In the genomic region with DNA sequence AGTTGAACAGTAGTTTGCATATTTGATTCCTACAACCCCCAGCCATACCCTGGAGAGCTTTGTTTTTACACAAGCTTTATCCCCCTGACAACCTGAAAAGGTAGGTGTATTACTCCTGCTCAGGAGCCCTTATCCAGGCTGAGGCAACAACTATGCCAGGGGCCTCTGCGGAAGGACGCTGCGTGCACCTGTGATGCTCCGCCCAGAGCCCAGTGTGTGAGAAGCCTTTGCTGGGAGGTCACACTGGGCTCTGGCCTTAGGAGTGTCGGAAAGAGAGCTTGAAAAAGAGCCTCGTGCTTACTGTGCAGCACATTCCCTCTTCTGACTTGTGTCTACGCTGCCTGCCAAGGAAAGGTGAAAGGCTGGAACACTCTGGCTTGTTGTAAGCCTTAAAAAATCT, we compare ENCODE assay signal across 10 mouse cellular contexts. TPM values are rescaled to one million over a fixed set of nuclear protein-coding genes. Genes with fewer than 3 reads are reported as not detected.
DNase-seq lines count a peak whose midpoint lies in the region; ATAC-seq and TF ChIP-seq lines count a peak whose summit lies in the region.
"Had no signal": no experiment of that assay in that cellular context is flagged by ENCODE, and none has a peak within 500 bp of the region (broad histone marks: within the 10 kb centered on the region; RNA-seq: fewer than 3 reads in every experiment).

No protein-coding gene starts in this region.

- no peak overlapping the region for H3K27ac ChIP-seq in liver, adult 2 months (replicated peaks; ENCODE audit: insufficient read depth, low read depth, low read length)
- peak overlapping the region; percentile 23; the same call in 1 of the 2 replicates for H3K27ac ChIP-seq in stomach, embryonic 14.5 days (ENCODE audit: low read length)

- H3K9ac ChIP-seq in liver, adult 2 months (ENCODE audit: low read depth, low read length), result no peak overlapping the region
- no peak overlapping the region for H3K9ac ChIP-seq in stomach, embryonic 14.5 days (replicated peaks; ENCODE audit: low read depth, low read length)

- ATAC-seq in stomach, embryonic 14.5 days (ENCODE audit: insufficient number of reproducible peaks, insufficient read depth, low FRiP score, low read depth), result peak; percentile 56; the same call in 1 of the 2 replicates

- H3K4me3 ChIP-seq in liver, adult 2 months (ENCODE audit: insufficient read depth, low read depth, low read length), result no peak overlapping the region
- no peak overlapping the region for H3K4me3 ChIP-seq in stomach, embryonic 14.5 days (ENCODE audit: low read depth, low read length)

- no peaks in the 10 kb centered on the region for H3K36me3 ChIP-seq in liver, adult 2 months (ENCODE audit: control insufficient read depth, insufficient read depth, low read length)
- H3K36me3 ChIP-seq in stomach, embryonic 14.5 days (ENCODE audit: control insufficient read depth, insufficient read depth, low read length), result no peaks in the 10 kb centered on the region

- no peak overlapping the region for H3K4me2 ChIP-seq in stomach, embryonic 14.5 days (replicated peaks; ENCODE audit: low read depth, low read length)

- peak; percentile 32 to 40 for DNase-seq in cerebellum, adult 18-20 months
- no peak for DNase-seq in cerebellum, adult 11 months
- peak; percentile 17 to 47 for DNase-seq in kidney, postnatal 25 days
- DNase-seq in kidney, adult 11 months, result no peak
- DNase-seq in liver, adult 2 months (ENCODE audit: extremely low read depth, low read depth, low spot score), result peak; percentile 54
- no peak for DNase-seq in yolk sac, embryonic 10.5 days (ENCODE audit: low spot score)
- DNase-seq in gastrocnemius, adult 8-10 months (ENCODE audit: low spot score in 2 of 2), result no peak
- DNase-seq: B cell, adult 2 months; layer of hippocampus, adult 9-11 months had no signal

- 29% methylated on average over 7 of the region's 7 CpGs for WGBS in liver, adult 2 months
- 49% methylated on average over 7 of the region's 7 CpGs for WGBS in stomach, embryonic 14.5 days

- H3K79me2 ChIP-seq in liver, adult 2 months (ENCODE audit: control insufficient read depth, insufficient read depth, low read length), result peaks cover 20% of the 10 kb centered on the region; the same call in 1 of the 2 replicates

- TF ChIP-seq CTCF in liver, adult 2 months (IDR thresholded peaks at IDR 0.05; ENCODE audit: low read depth, low read length), result no peak

- H3K9me3 ChIP-seq in stomach, embryonic 14.5 days (ENCODE audit: control insufficient read depth, low read depth, low read length), result no peaks in the 10 kb centered on the region

- H3K27me3 ChIP-seq in liver, adult 2 months (ENCODE audit: control insufficient read depth, insufficient read depth, low read length), result no peaks in the 10 kb centered on the region
- H3K27me3 ChIP-seq in stomach, embryonic 14.5 days (ENCODE audit: control insufficient read depth, insufficient read depth, low read length), result no peaks in the 10 kb centered on the region

- no peak for TF ChIP-seq POLR2A in liver, adult 2 months (IDR thresholded peaks at IDR 0.05; ENCODE audit: extremely low read depth, insufficient read depth, low read length)

- H3K4me1 ChIP-seq in liver, adult 2 months (ENCODE audit: control insufficient read depth, insufficient read depth, low read length), result peaks cover 29% of the 10 kb centered on the region
- peaks cover 6% of the 10 kb centered on the region; the same call in 1 of the 2 replicates for H3K4me1 ChIP-seq in stomach, embryonic 14.5 days (ENCODE audit: control insufficient read depth, insufficient read depth, low read length)

RNA-seq across cellular contexts. Expression of a gene that starts 6.6 kb away (rescaled TPM):
- 14.9 and 15.3 TPM in 2 replicates for total RNA-seq in liver, adult 2 months (2014; rRNA removed)
- 3.9 and 4.6 TPM in 2 replicates for polyA plus RNA-seq in liver, adult 2 months (2012; rRNA removed)
- polyA plus RNA-seq in stomach, embryonic 14.5 days (2014; fragmentation: Nextera tagmentation; extraction: Ambion mirVana), result 15.7 and 17.1 TPM in 2 replicates
- total RNA-seq in gastrocnemius, adult 8-10 months (2022), result 10 to 100 TPM; 29.5 to 38.6 (median 33.9) TPM

RNA-seq across cellular contexts. Expression of a gene that starts 6.7 kb away (rescaled TPM):
- total RNA-seq in liver, adult 2 months (2014; rRNA removed), result 21.7 and 22.2 TPM in 2 replicates
- polyA plus RNA-seq in liver, adult 2 months (2012; rRNA removed), result 8.2 and 9.2 TPM in 2 replicates
- polyA plus RNA-seq in stomach, embryonic 14.5 days (2014; fragmentation: Nextera tagmentation; extraction: Ambion mirVana), result 31.7 and 34.5 TPM in 2 replicates
- 10 to 100 TPM; 43.9 to 55.9 (median 46.5) TPM for total RNA-seq in gastrocnemius, adult 8-10 months (2022)

RNA-seq across cellular contexts. Expression of a gene that starts 34.9 kb away (rescaled TPM):
- total RNA-seq in liver, adult 2 months (2014; rRNA removed), result 6.4 and 7.0 TPM in 2 replicates
- polyA plus RNA-seq in liver, adult 2 months (2012; rRNA removed), result 1.4 TPM in 2 replicates
- polyA plus RNA-seq in stomach, embryonic 14.5 days (2014; fragmentation: Nextera tagmentation; extraction: Ambion mirVana), result 22.9 and 24.0 TPM in 2 replicates
- total RNA-seq in gastrocnemius, adult 8-10 months (2022), result 1 to 10 TPM; 5.3 to 7.3 (median 6.5) TPM

Comparison
In these comparisons a context has a peak if more than half of its experiments do, and no peak if none do; other contexts are left out.
1. DNase-seq: peak in cerebellum, adult 18-20 months (2 of 2), kidney, postnatal 25 days (2 of 2) and liver, adult 2 months (single experiment); none in cerebellum, adult 11 months (single experiment), kidney, adult 11 months (single experiment), yolk sac, embryonic 10.5 days (single experiment) and gastrocnemius, adult 8-10 months (0 of 2).